8 mouse cellular contexts compared by ENCODE assay signal in genomic region chr2:45112021-45112747, GRCm38 (mm10). TPM values are rescaled to one million over a fixed set of nuclear protein-coding genes. Genes with fewer than 3 reads are reported as not detected.
DNase-seq lines count a peak whose midpoint lies in the region; ATAC-seq and TF ChIP-seq lines count a peak whose summit lies in the region.

No protein-coding gene starts in this region.

- H3K4me1 ChIP-seq in lung, embryonic 16.5 days (replicated peaks; ENCODE audit: control insufficient read depth, insufficient read depth, low read length) = no peaks in the 10 kb centered on the region
- peaks cover 4% of the 10 kb centered on the region for H3K4me1 ChIP-seq in embryonic fibroblast, embryonic 13.5 days (ENCODE audit: control insufficient read depth, insufficient read depth, low read length)

- H3K27ac ChIP-seq in lung, embryonic 16.5 days (ENCODE audit: low read length) = peak overlapping the region; percentile 98
- peak overlapping the region; percentile 92 for H3K27ac ChIP-seq in embryonic fibroblast, embryonic 13.5 days (ENCODE audit: insufficient read depth, low read length)

- H3K9ac ChIP-seq in lung, embryonic 16.5 days (ENCODE audit: low read length) = peak overlapping the region; percentile 96

- 5% methylated on average over 9 of the region's 9 CpGs for WGBS in lung, embryonic 16.5 days

- no peak for DNase-seq in lung, postnatal 10 days
- DNase-seq in kidney, postnatal 10 days = peak; percentile 23
- DNase-seq in thymus, postnatal 25 days = no peak
- no peak for DNase-seq in ovary, adult 18-20 months (ENCODE audit: low spot score)
- DNase-seq in right cerebral cortex, adult 18-20 months = no peak

- peak overlapping the region; percentile 55 for H3K4me2 ChIP-seq in lung, embryonic 16.5 days (ENCODE audit: low read depth, low read length)

- peaks cover 2% of the 10 kb centered on the region for H3K27me3 ChIP-seq in lung, embryonic 16.5 days (ENCODE audit: control insufficient read depth, insufficient read depth, low read depth, low read length)

- TF ChIP-seq POLR2A in embryonic fibroblast, embryonic 13.5 days (IDR thresholded peaks at IDR 0.05; ENCODE audit: low read depth, low read length) = no peak

- H3K9me3 ChIP-seq in lung, embryonic 16.5 days (ENCODE audit: control insufficient read depth, low read length) = no peaks in the 10 kb centered on the region

- no peaks in the 10 kb centered on the region for H3K36me3 ChIP-seq in lung, embryonic 16.5 days (ENCODE audit: control insufficient read depth, insufficient read depth, low read length)

- TF ChIP-seq CTCF in embryonic fibroblast, embryonic 13.5 days (IDR thresholded peaks at IDR 0.05; ENCODE audit: borderline replicate concordance, insufficient read depth, low read length) = no peak

- no peak for ATAC-seq in lung, embryonic 16.5 days (ENCODE audit: low read depth)
- ATAC-seq in monocyte, adult 5-6 weeks (replicated peaks; ENCODE audit: insufficient number of reproducible peaks, low FRiP score, low TSS enrichment, poor library complexity, severe bottlenecking) = 0 out of 2 replicates have a peak, but pooled peaks have one; percentile 14

- peak overlapping the region; percentile 83 for H3K4me3 ChIP-seq in lung, embryonic 16.5 days (ENCODE audit: low read length)
- H3K4me3 ChIP-seq in embryonic fibroblast, embryonic 13.5 days (ENCODE audit: insufficient read depth, low read length) = peak overlapping the region; percentile 76

RNA-seq across cellular contexts. Expression of gene Zeb2, which starts 5.0 kb away (rescaled TPM):
- 77.3 and 84.3 TPM in 2 replicates for polyA plus RNA-seq in lung, embryonic 16.5 days (2015; fragmentation: Nextera tagmentation; extraction: Ambion mirVana)
- 66.5 and 73.5 TPM in 2 replicates for polyA plus RNA-seq in embryonic fibroblast, embryonic 13.5 days (2011; ENCODE audit: insufficient read length, low read depth, missing spikeins)
- total RNA-seq in monocyte, adult 5-6 weeks (2017) = 284 to 428 TPM (median 338 TPM) in 3 replicates
